Mouse (Mus musculus) kidney, postnatal 14 days (tissue): ENCODE data around the gene Fam178b.
A peak's percentile ranks its signal among the peaks of the same experiment; 100 is the strongest.
"Not testable (repeated sequence)": the region's sequence is repeated elsewhere in the genome, so short reads cannot be mapped to it uniquely, and the experiment has no call there.

ENCODE experiments used
- DNase-seq: peaks from one replicate; pipeline ENCODE4 v3.0.0; 2022; ENCODE audit warnings: mixed read lengths

Gene Fam178b

DNA sequence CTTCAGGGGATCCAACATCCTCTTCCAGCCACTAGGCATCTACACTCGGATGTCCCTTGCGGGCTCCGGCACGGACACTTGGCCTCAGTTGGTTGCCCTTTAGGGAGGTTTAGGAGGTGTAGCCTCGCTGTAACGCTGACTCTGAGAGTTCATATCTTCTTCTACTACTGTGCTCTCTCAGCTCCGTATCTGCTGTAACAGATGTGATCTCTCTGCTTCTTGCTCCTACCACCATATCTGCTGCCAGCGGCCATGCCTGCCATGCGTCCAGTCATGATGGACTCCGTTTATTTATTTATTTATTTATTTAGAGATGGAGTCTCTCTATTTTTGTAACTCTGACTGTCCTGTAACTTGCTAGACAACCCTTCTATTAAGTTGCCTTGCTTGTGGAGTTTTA is 11.7 kb downstream of the Fam178b start:
- DNase-seq: no peak

DNA sequence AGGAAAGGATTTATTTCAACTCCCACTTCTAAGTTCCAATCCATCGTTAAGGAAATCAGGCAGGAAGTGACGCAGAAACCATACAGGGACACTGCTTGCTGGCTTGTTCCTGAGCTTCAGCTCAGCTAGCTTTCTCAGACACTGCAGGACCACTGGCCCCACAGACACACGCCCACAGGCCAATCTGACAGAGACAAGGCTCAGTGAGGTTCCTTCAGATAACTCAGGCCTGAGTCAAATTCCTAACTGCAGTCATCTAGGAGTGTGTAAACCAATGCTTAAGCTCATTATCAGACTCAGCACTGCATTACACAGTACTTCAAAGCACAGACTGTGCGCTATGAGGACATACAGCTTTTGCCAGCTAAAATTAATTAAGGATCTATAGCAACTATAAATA is 12.7 kb downstream of the Fam178b start:
- no peak for DNase-seq

DNA sequence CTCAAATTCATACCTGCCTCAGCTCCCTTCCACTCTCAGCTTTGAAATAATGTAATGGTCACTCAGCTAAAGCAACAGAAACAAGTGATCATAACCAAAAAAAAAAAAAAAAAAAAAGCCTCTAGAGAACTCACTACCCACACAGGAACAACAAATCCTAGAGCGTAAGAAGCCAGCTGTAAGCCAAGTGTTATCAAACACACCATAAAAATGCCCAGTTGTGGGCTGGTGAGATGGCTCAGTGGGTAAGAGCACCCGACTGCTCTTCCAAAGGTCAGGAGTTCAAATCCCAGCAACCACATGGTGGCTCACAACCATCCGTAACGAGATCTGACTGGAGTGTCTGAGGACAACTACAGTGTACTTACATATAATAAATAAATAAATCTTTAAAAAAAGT is 15.0 kb downstream of the Fam178b start:
- DNase-seq: not testable (repeated sequence)

DNA sequence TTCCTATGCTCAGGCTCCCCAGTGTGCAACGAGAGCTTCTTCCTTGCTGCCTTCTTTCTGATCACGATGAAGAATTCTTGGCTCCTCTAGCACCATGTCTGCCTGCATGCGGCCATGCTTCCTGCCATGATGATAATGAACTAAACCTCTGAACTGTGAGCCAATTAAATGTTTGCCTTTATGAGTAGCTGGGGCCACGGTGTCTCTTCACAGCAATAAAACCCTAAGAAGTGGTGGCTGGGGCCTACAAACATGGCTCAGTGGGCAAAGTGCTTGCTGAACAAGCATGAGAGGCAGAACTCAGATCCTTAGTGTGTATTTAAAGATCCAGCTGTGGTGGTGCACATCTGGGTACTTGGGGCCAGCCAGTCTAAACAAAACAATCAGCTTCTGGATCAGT is 17.0 kb downstream of the Fam178b start:
- no peak for DNase-seq

DNA sequence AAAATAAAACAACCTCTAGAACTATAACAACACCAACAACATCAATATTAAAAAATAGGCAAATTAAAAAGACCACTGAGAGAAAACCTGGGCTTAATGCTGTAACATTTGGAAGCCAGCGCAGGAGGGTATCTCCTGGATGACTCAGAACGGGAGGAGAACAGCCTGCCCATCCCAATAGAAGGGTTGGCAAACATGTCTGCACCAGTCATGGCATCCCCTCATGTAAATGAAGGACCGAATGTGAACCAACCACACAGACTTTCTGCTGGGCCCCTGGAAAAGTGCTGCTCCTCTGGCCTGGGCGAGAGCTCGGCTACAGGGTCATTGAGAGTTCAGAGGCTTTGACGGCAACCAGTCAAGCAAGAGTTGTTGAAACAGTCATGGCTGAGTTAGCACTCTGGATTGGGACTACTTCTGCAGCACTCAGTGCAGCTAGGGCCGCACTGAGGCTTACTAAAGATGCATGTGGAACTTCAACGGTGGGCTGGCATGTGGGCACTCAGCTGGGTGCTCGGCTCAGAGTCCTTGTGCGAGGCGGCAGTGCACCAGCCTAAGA is 17.7 kb downstream of the Fam178b start:
- peak; percentile 24 for DNase-seq

DNA sequence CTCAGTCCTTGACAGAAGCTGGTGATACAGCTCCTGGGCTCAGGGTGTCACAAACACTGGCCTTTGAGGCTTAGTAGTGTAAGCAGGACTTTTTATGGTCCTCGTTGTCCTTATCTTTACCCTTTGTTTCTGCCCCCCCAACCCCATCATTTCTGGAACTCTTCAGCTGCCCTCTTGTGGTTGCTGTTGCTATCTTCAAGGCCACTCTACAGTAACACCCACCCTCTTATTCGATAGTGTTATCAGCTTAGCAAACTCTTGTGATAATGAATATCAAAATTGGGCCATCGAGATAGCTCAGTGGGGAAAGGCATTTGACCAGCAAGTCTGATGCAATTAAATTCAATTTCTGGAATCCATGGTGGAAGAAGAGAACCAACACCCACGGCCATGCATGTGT is 18.5 kb downstream of the Fam178b start:
- peak; percentile 30 for DNase-seq

DNA sequence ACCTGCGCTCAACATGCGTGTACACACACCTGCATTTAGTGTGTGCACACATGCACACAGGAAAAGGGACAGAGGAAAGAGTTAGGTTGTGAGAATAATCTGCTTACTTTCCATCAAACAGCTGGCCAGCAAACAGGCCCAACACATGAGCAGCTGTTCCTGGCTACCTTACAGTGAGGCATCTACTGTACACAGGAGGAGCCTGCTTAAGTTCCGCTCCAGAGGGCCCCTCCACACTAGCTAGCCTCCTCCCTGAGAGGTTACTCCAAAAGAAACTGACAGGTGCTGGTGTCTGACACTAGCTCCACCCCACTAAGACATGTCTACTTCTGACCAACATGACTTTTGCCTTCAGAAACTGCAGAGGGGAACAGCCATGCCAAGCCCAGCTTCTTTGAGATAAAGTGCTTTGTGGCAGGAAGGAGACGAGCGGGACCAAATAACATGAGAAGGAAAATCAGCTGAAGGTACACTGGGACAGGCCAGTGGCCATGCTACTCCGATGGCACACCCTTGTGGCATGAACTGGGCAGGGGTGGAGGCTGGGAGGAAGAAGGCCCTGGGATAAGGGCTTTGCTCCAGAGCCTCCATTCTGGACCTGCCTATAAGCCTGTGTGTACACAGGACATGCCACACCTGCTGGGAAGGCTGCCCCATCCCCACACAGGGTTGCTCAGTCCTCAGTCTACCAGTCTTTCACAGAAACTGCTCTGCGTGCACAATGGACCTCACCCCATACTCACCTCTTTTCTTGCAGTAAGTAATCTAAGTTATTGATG is 24.2 kb downstream of the Fam178b start:
- no peak for DNase-seq

DNA sequence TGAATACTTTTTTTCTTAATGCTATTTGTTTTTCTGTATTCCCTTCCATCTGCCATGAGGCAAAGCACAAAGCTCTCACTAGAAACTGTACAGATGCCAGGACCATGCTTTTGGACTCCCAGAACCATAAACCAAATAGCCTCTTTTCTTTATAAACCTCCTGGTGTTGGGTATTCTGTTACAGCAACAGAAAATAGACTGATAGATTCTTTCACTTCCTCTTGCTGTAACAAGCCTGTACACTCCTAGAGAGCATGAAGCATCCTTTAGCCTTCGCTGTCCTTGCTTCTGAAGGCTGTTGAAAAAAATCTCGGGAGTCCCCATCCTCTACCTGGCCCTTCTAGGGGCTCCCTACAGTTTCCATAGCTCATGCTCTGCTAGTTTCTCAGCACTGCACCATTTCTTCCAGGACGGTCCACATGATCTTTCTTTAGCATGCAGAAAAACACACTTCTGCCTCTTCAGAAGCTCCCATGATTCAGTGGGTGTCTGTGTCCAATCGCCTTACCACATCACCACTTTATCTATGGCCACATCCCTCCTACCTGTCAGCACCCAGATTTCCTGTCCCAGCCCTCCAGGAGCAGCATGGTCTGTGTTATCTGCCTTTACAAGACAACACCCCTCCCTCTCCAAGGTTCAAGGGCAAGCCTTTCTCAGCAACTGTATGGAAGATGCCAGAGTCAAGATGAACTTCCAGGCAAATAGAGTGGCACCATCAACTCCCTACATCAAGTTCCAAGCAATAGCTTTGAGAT is 25.1 kb downstream of the Fam178b start:
- no peak for DNase-seq

DNA sequence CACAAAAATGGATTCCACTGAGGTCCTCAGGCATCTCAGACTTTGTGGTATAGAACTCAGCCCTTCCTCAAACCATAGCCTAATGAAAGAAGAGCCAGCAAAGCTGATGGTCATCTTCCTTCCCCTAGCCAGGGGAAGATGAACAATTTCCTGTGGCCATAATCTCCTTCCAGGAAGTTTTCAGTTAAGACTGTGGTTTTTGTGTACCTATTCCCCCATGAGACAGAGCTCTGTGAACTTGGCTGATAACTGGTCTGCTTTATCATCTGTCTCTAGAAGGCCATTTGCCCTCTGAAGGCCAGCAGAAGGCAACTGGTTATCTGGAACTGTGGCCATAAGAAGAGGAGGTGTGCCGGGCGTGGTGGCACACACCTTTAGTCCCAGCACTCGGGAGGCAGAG is 26.8 kb downstream of the Fam178b start:
- DNase-seq: no peak

DNA sequence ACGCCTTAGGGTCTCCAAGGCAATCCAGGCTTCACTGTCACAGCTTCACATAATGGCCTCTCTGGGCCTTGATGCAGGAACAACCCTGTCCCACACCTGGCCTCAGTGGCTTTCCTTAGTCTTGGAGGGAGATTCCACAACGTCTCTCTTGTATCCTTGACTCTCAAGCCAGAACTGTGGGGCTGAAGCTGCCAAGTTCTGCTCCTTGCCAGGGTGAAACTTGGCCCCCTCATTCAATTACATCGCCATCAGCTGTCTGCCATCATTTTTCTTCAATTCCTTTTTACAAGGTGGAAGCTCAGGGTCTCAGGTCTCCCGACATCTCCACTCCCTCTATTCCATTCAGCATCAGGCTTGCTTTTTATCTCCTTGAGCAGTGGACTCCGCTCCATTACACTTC is 27.9 kb downstream of the Fam178b start:
- DNase-seq: no peak

DNA sequence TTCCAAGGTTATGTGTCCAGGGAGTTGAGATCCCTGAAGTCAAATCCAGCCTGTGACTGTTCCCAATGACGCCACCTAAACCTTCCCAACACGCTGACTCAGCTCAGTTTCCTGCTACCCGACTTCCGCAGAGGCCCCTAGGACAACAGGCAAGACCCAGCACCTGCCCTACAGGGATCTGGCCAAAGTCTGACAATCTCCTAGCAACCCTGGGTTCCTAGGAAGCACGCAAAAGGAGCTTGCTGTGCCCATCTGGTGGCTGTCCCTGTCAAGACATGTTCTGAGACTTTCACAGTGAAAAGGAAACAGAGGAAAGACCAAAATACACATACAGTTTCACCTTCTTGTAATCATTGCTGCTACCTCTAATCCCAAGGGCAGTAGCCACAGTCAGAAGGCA is 35.4 kb downstream of the Fam178b start:
- DNase-seq: peak; percentile 38

DNA sequence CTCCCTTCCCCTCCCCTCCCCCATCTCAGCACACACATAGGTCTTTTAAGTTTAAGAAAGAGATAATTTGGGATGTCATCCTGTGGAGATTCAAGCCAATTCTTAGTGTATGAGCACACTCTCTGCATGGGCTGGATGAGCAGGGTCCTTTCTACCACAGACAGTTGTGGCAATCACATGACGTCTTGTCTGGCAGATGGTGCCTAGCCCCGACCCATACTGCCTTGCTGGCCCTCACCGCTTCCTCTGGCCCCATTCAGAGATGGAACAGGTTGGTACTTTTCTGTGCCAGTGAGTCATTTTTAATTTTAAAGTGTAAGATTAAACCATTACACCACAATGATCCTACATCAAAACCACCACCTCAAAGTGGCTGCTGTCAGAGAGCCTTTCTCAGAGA is 36.7 kb downstream of the Fam178b start:
- no peak for DNase-seq

DNA sequence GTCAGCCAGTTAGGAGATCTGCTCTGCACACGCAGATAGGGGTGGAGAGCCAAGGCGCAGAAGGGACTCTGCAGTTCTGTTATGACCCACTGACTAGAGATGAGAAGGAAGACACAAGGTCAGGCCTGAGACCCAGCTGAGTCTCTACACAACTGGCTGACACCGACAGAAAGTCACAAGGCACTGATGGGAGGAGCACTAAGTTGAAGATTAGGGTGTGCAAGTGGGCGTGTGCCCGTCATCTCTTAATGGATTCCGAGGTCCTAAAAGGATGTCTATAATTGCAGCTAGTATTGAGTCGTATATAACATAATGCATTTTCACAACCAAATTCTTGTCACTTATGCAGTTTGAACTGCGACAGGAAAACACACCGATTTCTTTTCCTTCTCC is 38.4 kb downstream of the Fam178b start:
- DNase-seq: no peak

DNA sequence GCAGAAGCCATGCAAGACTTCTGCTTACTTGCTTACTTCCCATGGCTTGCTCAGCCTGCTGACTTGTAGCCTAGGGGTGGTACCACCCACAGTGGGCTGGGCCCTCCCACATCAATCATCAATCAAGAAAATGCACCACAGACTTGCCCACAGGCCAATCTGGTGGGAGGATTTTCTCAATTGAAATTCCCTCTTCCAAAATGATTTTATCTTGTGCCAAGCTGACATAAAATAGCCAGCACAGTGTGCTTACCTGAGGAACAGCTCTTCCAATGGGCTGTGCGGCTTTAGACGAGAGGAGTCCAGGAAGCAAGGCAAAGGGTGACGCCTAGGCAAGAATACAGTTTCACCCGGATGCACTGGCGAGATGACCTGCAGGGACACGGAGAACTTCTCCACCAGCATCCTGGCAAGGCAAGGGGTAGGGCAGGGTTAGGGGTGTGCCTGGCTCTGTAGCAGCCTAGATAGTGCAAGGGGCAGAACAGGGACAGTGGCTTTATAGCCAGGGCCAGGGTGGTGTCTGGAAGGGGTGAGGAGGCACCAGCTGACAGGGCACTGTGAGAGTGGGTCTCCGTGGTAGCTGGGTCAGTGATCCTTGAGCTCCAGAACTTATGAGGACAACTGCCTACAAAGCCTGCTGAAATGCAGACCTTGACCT is 38.9 kb downstream of the Fam178b start:
- no peak for DNase-seq

DNA sequence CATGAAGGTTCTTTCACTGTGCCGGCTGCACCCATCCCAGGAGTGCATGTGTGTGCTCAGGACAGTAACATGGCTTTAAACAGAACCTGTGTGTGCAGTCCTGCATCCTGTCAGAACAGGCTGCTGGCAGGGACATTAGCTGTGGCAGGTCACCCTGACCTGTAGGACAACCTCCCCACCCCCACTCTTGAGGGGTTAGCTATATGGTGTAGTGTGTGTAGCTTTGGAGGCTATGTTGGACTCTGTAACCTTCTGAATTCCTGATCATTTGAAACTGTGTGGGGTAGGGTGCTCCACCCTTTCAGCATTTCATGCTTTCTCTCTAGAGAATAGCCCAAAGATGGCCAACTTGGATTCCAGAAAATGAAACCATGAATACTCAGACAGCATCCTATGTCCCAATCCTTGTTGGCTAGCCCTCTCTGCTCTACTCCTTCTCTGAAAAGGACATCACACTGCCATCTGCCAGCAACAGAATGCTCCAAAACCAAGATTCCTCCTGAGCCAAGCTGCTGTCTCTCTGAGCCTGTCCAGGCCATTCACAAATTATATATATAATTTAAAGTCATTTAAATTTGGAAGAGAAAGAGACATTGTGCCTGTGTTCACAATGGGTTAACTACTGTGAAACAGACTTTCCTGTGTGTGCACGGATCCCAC is 47.0 kb downstream of the Fam178b start:
- no peak for DNase-seq

DNA sequence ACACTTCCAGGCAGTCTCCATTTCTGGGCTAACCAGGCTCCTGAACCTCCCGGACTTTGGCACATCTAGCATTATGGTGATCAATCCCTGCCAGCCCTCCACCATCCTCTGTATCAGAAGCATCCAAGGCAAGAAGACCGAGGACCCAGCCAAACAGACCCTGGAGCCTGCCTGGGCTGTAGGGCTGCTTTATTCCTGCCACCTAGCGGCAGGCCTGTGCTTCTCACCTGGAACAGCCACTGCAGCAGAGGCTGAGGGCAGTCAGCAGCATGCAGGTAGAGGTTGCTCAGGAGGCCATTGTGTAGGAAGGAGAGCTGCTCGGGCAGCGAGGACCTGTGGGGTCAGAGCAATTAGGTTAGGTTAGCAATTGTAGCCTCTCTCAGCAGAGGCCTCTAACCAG is 48.0 kb downstream of the Fam178b start:
- DNase-seq: peak; percentile 84

DNA sequence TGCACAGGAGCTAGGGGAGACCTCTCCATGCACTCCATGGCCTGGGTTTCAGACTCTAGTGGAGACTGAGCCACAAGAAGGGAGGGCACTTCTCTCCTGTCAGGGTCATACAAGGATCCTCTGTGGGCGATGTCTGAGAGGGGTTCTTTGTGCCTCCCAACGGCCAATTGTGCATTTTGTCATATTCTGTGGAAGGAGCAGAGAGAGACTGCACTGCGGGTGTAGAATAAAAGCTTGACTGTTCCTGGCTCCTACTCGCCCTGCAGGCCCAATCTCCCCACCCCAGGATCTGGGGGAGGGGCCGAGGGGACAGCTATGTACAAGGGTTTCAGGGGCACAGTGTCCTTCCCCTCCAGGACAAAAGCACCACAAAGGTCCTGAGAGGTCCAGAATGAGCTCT is 49.1 kb downstream of the Fam178b start:
- DNase-seq: no peak

DNA sequence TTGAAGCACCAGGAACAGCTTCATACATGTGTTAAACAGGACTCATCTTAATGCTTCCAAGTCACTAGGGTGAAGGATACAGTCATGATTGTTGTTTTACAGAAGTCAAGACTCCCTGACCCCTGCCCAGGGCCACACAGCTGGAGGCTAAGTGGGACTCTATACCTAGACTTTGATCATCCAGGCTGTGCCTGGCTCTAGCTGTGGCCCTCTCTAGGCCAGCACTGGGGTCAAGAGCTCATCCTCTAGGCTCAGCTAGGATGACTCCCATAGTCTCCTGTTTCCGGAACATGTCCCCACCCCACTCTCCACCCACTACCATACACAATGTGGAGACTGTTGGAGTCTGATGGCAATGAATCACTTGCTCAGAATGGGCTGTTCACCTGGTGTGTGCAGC is 50.1 kb downstream of the Fam178b start:
- DNase-seq: no peak

DNA sequence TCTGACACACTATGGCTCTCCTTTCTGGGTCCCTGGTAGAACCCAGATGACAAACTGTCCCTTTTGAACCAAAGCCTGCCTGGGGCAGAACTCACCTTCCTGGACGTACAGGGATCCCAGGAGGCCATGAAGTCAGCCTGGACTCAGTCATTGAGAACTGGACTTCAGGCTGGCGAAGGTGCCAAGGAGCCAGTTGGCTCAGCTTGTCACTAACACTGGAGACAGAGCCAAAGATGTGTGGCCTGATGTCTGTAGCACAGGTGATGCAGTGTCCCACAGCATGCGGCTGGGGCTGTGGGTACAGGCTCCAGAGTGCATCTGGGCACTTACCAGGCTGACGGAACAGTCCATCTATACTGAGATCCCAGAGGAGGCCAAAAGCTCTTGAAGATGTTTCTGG is 50.9 kb downstream of the Fam178b start:
- no peak for DNase-seq

DNA sequence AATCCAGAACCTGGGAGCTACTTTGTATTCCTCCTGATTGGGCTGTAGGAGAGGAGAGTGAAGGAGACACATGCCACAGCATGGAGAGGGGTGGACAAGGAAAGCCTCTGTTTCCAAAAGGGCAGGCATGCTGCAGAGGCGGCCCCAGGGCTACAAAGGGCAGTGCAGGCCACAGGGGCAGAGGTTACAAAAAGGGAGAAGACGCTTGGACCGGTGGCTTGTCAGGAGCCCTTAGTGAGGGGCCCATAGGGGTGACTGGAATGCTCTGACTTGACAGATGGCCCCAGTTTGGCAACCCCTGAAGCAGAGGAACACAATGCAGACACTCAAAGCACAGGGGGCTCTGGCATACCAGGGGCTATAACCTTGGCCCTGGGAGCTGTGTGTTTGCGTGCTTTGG is 51.6 kb downstream of the Fam178b start:
- DNase-seq: no peak

DNA sequence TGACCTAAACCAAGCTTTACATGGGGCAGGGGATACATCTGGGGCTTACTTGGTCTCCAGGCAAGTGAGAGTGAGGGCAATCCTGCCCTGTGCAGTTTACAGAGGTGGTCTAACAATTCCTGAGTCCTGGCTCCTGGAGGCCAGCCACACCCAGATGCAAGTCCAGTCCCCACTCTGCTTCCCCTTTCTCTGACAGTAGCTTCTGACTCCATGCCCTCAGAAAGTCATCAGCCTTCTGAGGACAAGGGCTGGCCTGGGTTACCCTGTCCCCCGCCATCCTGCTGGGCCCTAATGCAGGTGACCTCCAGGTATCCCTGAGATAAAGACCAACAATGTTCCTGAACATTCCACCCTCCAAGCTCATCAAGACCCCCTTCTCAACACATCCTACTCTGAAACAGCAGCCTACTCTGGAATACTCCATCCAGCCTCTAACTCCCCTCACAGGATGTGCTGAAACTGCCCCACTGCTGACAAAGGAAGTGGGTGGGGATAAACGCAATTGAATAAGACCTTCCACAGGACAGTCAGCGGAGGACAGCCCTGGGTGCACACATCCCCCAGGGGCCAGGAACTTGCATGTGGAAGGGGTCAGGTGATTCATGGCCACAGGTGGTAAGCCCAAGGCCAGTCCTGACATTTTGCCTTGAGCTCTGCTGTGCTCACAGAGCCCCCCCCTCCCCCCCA is 52.8 kb downstream of the Fam178b start:
- no peak for DNase-seq

DNA sequence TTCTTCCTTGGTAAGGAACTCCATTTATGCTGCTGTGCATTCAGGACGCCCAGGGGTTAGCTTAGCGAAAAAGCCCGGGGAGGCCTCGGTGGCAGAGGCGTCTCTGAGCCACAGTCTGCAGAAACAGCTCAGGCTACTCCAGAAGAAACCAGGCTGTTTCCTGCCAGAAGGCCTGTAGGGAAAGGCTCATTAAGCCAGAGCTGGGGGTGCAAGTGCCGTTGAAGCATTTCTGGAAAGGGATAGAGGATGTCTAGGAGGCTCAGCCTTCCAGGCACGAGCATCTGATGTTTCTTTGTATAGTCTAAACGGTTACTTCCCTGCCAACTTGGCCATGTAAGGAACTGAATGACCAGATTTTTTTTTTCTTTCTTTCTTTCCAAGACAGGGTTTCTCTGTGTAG is 54.4 kb downstream of the Fam178b start:
- DNase-seq: no peak

DNA sequence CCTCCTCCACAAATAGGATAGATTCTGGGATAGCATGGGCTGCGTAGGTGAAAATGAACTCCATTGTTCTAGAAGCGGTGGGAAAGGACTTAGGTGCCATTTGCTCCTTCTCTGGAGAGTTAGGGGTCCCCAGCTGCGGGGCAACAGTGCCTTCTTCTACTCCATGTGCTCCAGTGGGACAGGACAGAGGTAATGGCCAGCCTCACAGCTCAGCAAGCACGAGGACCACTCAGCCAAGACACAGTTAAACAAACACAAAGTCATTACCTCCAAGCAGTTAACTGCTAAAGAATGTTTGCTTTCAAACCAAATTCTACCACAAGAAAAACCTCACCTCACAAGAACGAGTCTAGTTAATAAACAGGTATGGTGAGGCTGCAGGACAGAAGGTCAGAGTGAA is 57.5 kb downstream of the Fam178b start:
- no peak for DNase-seq
